Comparison of ENCODE assay signal across 10 mouse cellular contexts in genomic region chr11:88989530-88989929, GRCm38 (mm10). TPM values are rescaled to one million over a fixed set of nuclear protein-coding genes. Genes with fewer than 3 reads are reported as not detected.
DNase-seq lines count a peak whose midpoint lies in the region; ATAC-seq and TF ChIP-seq lines count a peak whose summit lies in the region.
"Had no signal": no experiment of that assay in that cellular context is flagged by ENCODE, and none has a peak within 500 bp of the region (broad histone marks: within the 10 kb centered on the region; RNA-seq: fewer than 3 reads in every experiment).

No protein-coding gene starts in this region.

- peak; percentile 48 for DNase-seq in kidney, adult 9 months
- DNase-seq in kidney, adult 18-20 months: no peak
- DNase-seq in CH12.LX (ENCODE audit: extremely low read depth): peak; percentile 57
- no peak for DNase-seq in right cerebral cortex, postnatal 14 days
- no peak for DNase-seq in left cerebral cortex, adult 11 months (ENCODE audit: low spot score)
- DNase-seq in cerebellum, adult 11 months: no peak
- DNase-seq: adrenal gland, postnatal 36 days had no signal

- no peaks in the 10 kb centered on the region for H3K27me3 ChIP-seq in CH12.LX (replicated peaks)
- H3K27me3 ChIP-seq: midbrain, embryonic 12.5 days had no signal

- peaks cover 19 to 60% of the 10 kb centered on the region in 2 experiments for H3K36me3 ChIP-seq in CH12.LX (replicated peaks in 1 of 2; ENCODE audit: control insufficient read depth in 1 of 2, insufficient read depth in 1 of 2, low read length in 1 of 2)

- no peak overlapping the region for H3K4me2 ChIP-seq in CH12.LX (ENCODE audit: insufficient read depth, low read depth, poor library complexity, severe bottlenecking)
- H3K4me2 ChIP-seq: midbrain, embryonic 12.5 days had no signal

- H3K27ac ChIP-seq in CH12.LX (ENCODE audit: insufficient read depth, low read depth): no peak overlapping the region
- H3K27ac ChIP-seq: midbrain, embryonic 12.5 days had no signal

- H3K79me2 ChIP-seq in CH12.LX (replicated peaks; ENCODE audit: control insufficient read depth, extremely low read depth, insufficient read depth, poor library complexity, severe bottlenecking): no peaks in the 10 kb centered on the region

- in situ Hi-C loops in CH12.LX (cut with MboI; ENCODE audit: low pct_ligation_motif_present, low pct_unique_long_range_greater_than_20kb, low sequenced_read_pairs): loop anchor here (10.0 kb wide), 1 partner anchor 45 kb away; no protein-coding TSS in a partner anchor

- no peak for TF ChIP-seq EP300 in CH12.LX (IDR thresholded peaks at IDR 0.05; ENCODE audit: low read length)

- ATAC-seq in erythroid progenitor cell, adult 5-6 weeks (replicated peaks; ENCODE audit: low FRiP score, poor library complexity, severe bottlenecking): peak; percentile 82
- ATAC-seq in megakaryocyte, adult 5-6 weeks (ENCODE audit: poor library complexity, severe bottlenecking): peak; percentile 81

- TF ChIP-seq RAD21 in CH12.LX (IDR thresholded peaks at IDR 0.05; ENCODE audit: low read depth, low read length): peak; percentile 82

- peak; percentile 35 to 89; a peak in 3 of 4 replicates for TF ChIP-seq CTCF in CH12.LX (conservative IDR thresholded peaks at IDR 0.05 in 1 of 2, IDR thresholded peaks at IDR 0.05 in 1 of 2; ENCODE audit: low read depth in 2 of 2, low read length in 2 of 2)

- H3K9ac ChIP-seq in CH12.LX (ENCODE audit: insufficient read depth, low read depth): no peak overlapping the region
- H3K9ac ChIP-seq: midbrain, embryonic 12.5 days had no signal

- no peak for TF ChIP-seq POLR2A in CH12.LX (IDR thresholded peaks at IDR 0.05; ENCODE audit: low read depth, low read length)

- peaks cover 5 to 33% of the 10 kb centered on the region in 2 experiments; a peak in 2 of 4 replicates for H3K4me1 ChIP-seq in CH12.LX (ENCODE audit: control insufficient read depth in 1 of 2, insufficient read depth in 2 of 2)
- H3K4me1 ChIP-seq: midbrain, embryonic 12.5 days had no signal

- dilution Hi-C loops in CH12.LX (cut with MboI; ENCODE audit: extremely low pct_ligation_motif_present, extremely low pct_unique_long_range_greater_than_20kb, low sequenced_read_pairs): no loop called here

- no peak overlapping the region for H3K4me3 ChIP-seq in CH12.LX (replicated peaks in 1 of 3; ENCODE audit: low read depth in 2 of 3, low read length in 2 of 3, poor library complexity in 1 of 3)
- H3K4me3 ChIP-seq: midbrain, embryonic 12.5 days had no signal

- H3K9me3 ChIP-seq in CH12.LX (replicated peaks; ENCODE audit: low read length): no peaks in the 10 kb centered on the region
- H3K9me3 ChIP-seq: midbrain, embryonic 12.5 days had no signal

TF ChIP-seq in CH12.LX, 34 proteins besides CTCF, POLR2A, EP300 and RAD21:
- TF ChIP-seq JUND (conservative IDR thresholded peaks at IDR 0.05; ENCODE audit: low read depth, low read length): 0 out of 2 replicates have a peak, but pooled peaks have one; percentile 27
- no peak for TF ChIP-seq ETS1 (conservative IDR thresholded peaks at IDR 0.05; ENCODE audit: low read depth, low read length)
- no peak for TF ChIP-seq USF1 (IDR thresholded peaks at IDR 0.05; ENCODE audit: low read depth, low read length)
- TF ChIP-seq SMC3 (IDR thresholded peaks at IDR 0.05; ENCODE audit: low read depth, low read length): peak; percentile 63
- peak; percentile 32; the same call in 1 of the 2 replicates for TF ChIP-seq IRF4 (IDR thresholded peaks at IDR 0.05; ENCODE audit: low read depth, low read length)
- no peak for TF ChIP-seq GABPA (IDR thresholded peaks at IDR 0.05; ENCODE audit: insufficient replicate concordance, low read depth, low read length)
- TF ChIP-seq PAX5 (IDR thresholded peaks at IDR 0.05; ENCODE audit: low read length): no peak
TF ChIP-seq in CH12.LX: peak in this region for 3.

RNA-seq across cellular contexts. Expression of gene Trim25, which starts 9.6 kb away (rescaled TPM):
- total RNA-seq in CH12.LX (2012; rRNA removed): 19.5 and 20.1 TPM in 2 replicates
- 5.1 and 6.1 TPM in 2 replicates for total RNA-seq in CH12.LX (2014; rRNA removed)
- 41.2 and 48.3 TPM in 2 replicates for polyA plus RNA-seq in CH12.LX (2012; ENCODE audit: insufficient read length, low read depth)
- 23.8 and 25.2 TPM in 2 replicates for total RNA-seq in erythroid progenitor cell, adult 5-6 weeks (2015; ENCODE audit: low replicate concordance)
- total RNA-seq in erythroid progenitor cell, adult 5-6 weeks (2017; ENCODE audit: low replicate concordance): 28.0 and 32.8 TPM in 2 replicates
- 33.4 and 33.7 TPM in 2 replicates for total RNA-seq in megakaryocyte, adult 5-6 weeks (2015)
- total RNA-seq in megakaryocyte, adult 5-6 weeks (2017): 24.5 and 28.7 TPM in 2 replicates

RNA-seq across cellular contexts. Expression of gene Coil, which starts 19.5 kb away (rescaled TPM):
- total RNA-seq in CH12.LX (2012; rRNA removed) (28.5 and 33.0 TPM in 2 replicates), CH12.LX (2014; rRNA removed) (37.4 and 41.3 TPM in 2 replicates)
- polyA plus RNA-seq in CH12.LX (2012; ENCODE audit: insufficient read length, low read depth): 35.2 and 35.4 TPM in 2 replicates
- 1.7 and 2.5 TPM in 2 replicates for total RNA-seq in erythroid progenitor cell, adult 5-6 weeks (2015; ENCODE audit: low replicate concordance)
- total RNA-seq in erythroid progenitor cell, adult 5-6 weeks (2017; ENCODE audit: low replicate concordance): 1.3 and 2.3 TPM in 2 replicates
- total RNA-seq in megakaryocyte, adult 5-6 weeks (2015): 6.6 and 7.2 TPM in 2 replicates
- total RNA-seq in megakaryocyte, adult 5-6 weeks (2017): 6.4 and 7.0 TPM in 2 replicates

RNA-seq across cellular contexts. Expression of gene Elobl, which starts 22.8 kb away (rescaled TPM):
- total RNA-seq in CH12.LX (2012; rRNA removed) (not detected in 2 replicates), CH12.LX (2014; rRNA removed) (not detected in 2 replicates)
- polyA plus RNA-seq in CH12.LX (2012; ENCODE audit: insufficient read length, low read depth): not detected in 2 replicates
- total RNA-seq in erythroid progenitor cell, adult 5-6 weeks (2015; ENCODE audit: low replicate concordance): not detected in 2 replicates
- not detected in 2 replicates for total RNA-seq in erythroid progenitor cell, adult 5-6 weeks (2017; ENCODE audit: low replicate concordance)
- not detected in 2 replicates for total RNA-seq in megakaryocyte, adult 5-6 weeks (2015)
- total RNA-seq in megakaryocyte, adult 5-6 weeks (2017): not detected in 2 replicates
- total RNA-seq: adrenal gland, postnatal 36 days had no signal
- polyA plus RNA-seq: midbrain, embryonic 12.5 days had no signal

RNA-seq across cellular contexts. Expression of gene Scpep1, which starts 34.3 kb away (rescaled TPM):
- total RNA-seq in CH12.LX (2012; rRNA removed): 98.9 and 121 TPM in 2 replicates
- 84.5 and 101 TPM in 2 replicates for total RNA-seq in CH12.LX (2014; rRNA removed)
- 202 and 210 TPM in 2 replicates for polyA plus RNA-seq in CH12.LX (2012; ENCODE audit: insufficient read length, low read depth)
- total RNA-seq in erythroid progenitor cell, adult 5-6 weeks (2015; ENCODE audit: low replicate concordance): 41.9 and 45.8 TPM in 2 replicates
- 16.8 and 26.1 TPM in 2 replicates for total RNA-seq in erythroid progenitor cell, adult 5-6 weeks (2017; ENCODE audit: low replicate concordance)
- 173 and 192 TPM in 2 replicates for total RNA-seq in megakaryocyte, adult 5-6 weeks (2015)
- 87.6 and 89.8 TPM in 2 replicates for total RNA-seq in megakaryocyte, adult 5-6 weeks (2017)

Comparison
In these comparisons a context has a peak if more than half of its experiments do, and no peak if none do; other contexts are left out.
1. DNase-seq: peak in kidney, adult 9 months (single experiment) and CH12.LX (single experiment); none in kidney, adult 18-20 months (single experiment), right cerebral cortex, postnatal 14 days (single experiment), left cerebral cortex, adult 11 months (single experiment) and cerebellum, adult 11 months (single experiment).